Mouse (Mus musculus) limb, embryonic 12.5 days (tissue): Measurements from ENCODE around the gene Aes. TPM values are rescaled to one million over a fixed set of nuclear protein-coding genes. Genes with fewer than 3 reads are reported as not detected.

Experiments
- ATAC-seq: fragments of 200-750 bp; cut with Nextera tagmentation; 2 replicates; pipeline ENCODE4 v1.8.0; 2017; ENCODE audit warnings: low read depth, moderate TSS enrichment; ENCODE audit not compliant: insufficient number of reproducible peaks, insufficient read depth, low FRiP score, low TSS enrichment
- H3K27ac ChIP-seq: fragments of 300-500 bp; sonication (generic); 2 replicates; pipeline ENCODE4 v1.5.1; 2016; ENCODE audit warnings: mild to moderate bottlenecking, moderate library complexity
- H3K27me3 ChIP-seq: fragments of 300-500 bp; sonication (generic); 2 replicates; pipeline ENCODE4 v1.6.1; 2016; ENCODE audit warnings: mild to moderate bottlenecking, moderate library complexity
- H3K36me3 ChIP-seq: fragments of 300-500 bp; sonication (generic); 2 replicates; pipeline ENCODE4 v1.6.1; 2016; ENCODE audit warnings: mild to moderate bottlenecking, moderate library complexity
- H3K4me1 ChIP-seq: fragments of 300-500 bp; sonication (generic); replicated peaks from 2 replicates; pipeline ENCODE4 v1.6.1; 2016
- H3K4me2 ChIP-seq: fragments of 300-500 bp; sonication (generic); 2 replicates; pipeline ENCODE4 v1.6.1; 2016; ENCODE audit warnings: mild to moderate bottlenecking, moderate library complexity
- H3K4me3 ChIP-seq: fragments of 300-500 bp; sonication (generic); replicated peaks from 2 replicates; pipeline ENCODE4 v1.5.1; 2016; ENCODE audit warnings: mild to moderate bottlenecking
- H3K9ac ChIP-seq: fragments of 300-500 bp; sonication (generic); replicated peaks from 2 replicates; pipeline ENCODE4 v1.6.1; 2016; ENCODE audit warnings: mild to moderate bottlenecking, moderate library complexity
- H3K9me3 ChIP-seq: fragments of 300-500 bp; sonication (generic); 2 replicates; pipeline ENCODE4 v1.6.1; 2016; ENCODE audit warnings: mild to moderate bottlenecking, moderate library complexity
- WGBS: fragments of 180-500 bp; shearing (Covaris S2); methylation state at CpG from one replicate; pipeline ENCODE4 v1.1.7; 2016; 5-methylcytosine and 5-hydroxymethylcytosine counted together
- polyA plus RNA-seq: library from polyadenylated mRNA; unstranded; fragments of >200 nt; fragmentation: Nextera tagmentation; extraction: Ambion mirVana; gene quantifications from 2 replicates; pipeline ENCODE4 v1.2.1, GENCODE M21; 2016

Gene Aes
- 453 and 478 TPM in 2 replicates for polyA plus RNA-seq

- 0 out of 2 replicates have a peak, but pooled peaks have one; percentile 17 for ATAC-seq
- Histone ChIP-seq H3K36me3 (peaks cover 23% of the 10 kb centered on the region), H3K9me3 (peaks cover 3% of the 10 kb centered on the region; the same call in 1 of the 2 replicates), H3K27ac (peak within 1 kb of the TSS; percentile 94), H3K27me3 (no peaks in the 10 kb centered on the region), H3K4me3 (peak within 1 kb of the TSS; percentile 91), H3K9ac (peak within 1 kb of the TSS; percentile 97), H3K4me1 (peaks cover 43% of the 10 kb centered on the region), H3K4me2 (peak within 1 kb of the TSS; percentile 94)
- 2% methylated on average over 26 of the region's 53 CpGs for WGBS
These were observed at the start of gene Aes for GRCm38 (mm10) chr10:81559163-81559626. Gene Aes (plus strand): TSS chr10:81559488.

- ATAC-seq: no peak
- Histone ChIP-seq H3K36me3 (no peaks in the 10 kb centered on the region), H3K27ac (no peak overlapping the region), H3K9ac (no peak overlapping the region), H3K9me3 (peaks cover 8% of the 10 kb centered on the region; the same call in 1 of the 2 replicates), H3K27me3 (peaks cover 25% of the 10 kb centered on the region), H3K4me1 (0 out of 2 replicates have a peak, but pooled peaks cover 4% of the 10 kb centered on the region), H3K4me2 (no peak overlapping the region), H3K4me3 (no peak overlapping the region)
- WGBS: 77% methylated on average over 14 of the region's 14 CpGs
These were observed 49.0 kb upstream of the Aes start for GRCm38 (mm10) chr10:81510246-81510810.

- Histone ChIP-seq H3K27me3 (peaks cover 25% of the 10 kb centered on the region), H3K4me1 (peaks cover 4% of the 10 kb centered on the region; the same call in 1 of the 2 replicates), H3K9me3 (peaks cover 8% of the 10 kb centered on the region; the same call in 1 of the 2 replicates), H3K9ac (no peak overlapping the region), H3K36me3 (no peaks in the 10 kb centered on the region), H3K27ac (no peak overlapping the region), H3K4me2 (no peak overlapping the region), H3K4me3 (no peak overlapping the region)
- no peak for ATAC-seq
- WGBS: 76% methylated on average over 5 of the region's 5 CpGs
These were observed 45.5 kb upstream of the Aes start for GRCm38 (mm10) chr10:81513798-81514197.

GRCm38 (mm10) chr10:81517227-81517626 lies 42.1 kb upstream of the Aes start:
- H3K27ac ChIP-seq: no peak overlapping the region
- WGBS: 59% methylated on average over 8 of the region's 8 CpGs
- 0 out of 2 replicates have a peak, but pooled peaks cover 8% of the 10 kb centered on the region for H3K9me3 ChIP-seq
- no peak overlapping the region for H3K4me3 ChIP-seq
- peaks cover 12% of the 10 kb centered on the region for H3K27me3 ChIP-seq
- H3K4me1 ChIP-seq: peaks cover under 1% of the 10 kb centered on the region; the same call in 1 of the 2 replicates
- no peak for ATAC-seq
- no peak overlapping the region for H3K4me2 ChIP-seq
- no peaks in the 10 kb centered on the region for H3K36me3 ChIP-seq
- no peak overlapping the region for H3K9ac ChIP-seq

- H3K9ac ChIP-seq: no peak overlapping the region
- ATAC-seq: no peak
- no peaks in the 10 kb centered on the region for H3K36me3 ChIP-seq
- peaks cover under 1% of the 10 kb centered on the region; the same call in 1 of the 2 replicates for H3K4me1 ChIP-seq
- peaks cover 7% of the 10 kb centered on the region for H3K27me3 ChIP-seq
- WGBS: 14% methylated on average over 4 of the region's 4 CpGs
- no peak overlapping the region for H3K27ac ChIP-seq
- H3K4me3 ChIP-seq: no peak overlapping the region
- no peak overlapping the region for H3K4me2 ChIP-seq
- H3K9me3 ChIP-seq: 0 out of 2 replicates have a peak, but pooled peaks cover 8% of the 10 kb centered on the region
These were observed 40.7 kb upstream of the Aes start for GRCm38 (mm10) chr10:81518546-81518945.

GRCm38 (mm10) chr10:81519227-81519977 lies 39.9 kb upstream of the Aes start:
- Histone ChIP-seq H3K9me3 (no peaks in the 10 kb centered on the region), H3K27me3 (peaks cover 16% of the 10 kb centered on the region), H3K9ac (no peak overlapping the region), H3K4me1 (peaks cover 5% of the 10 kb centered on the region; the same call in 1 of the 2 replicates), H3K4me3 (no peak overlapping the region), H3K27ac (no peak overlapping the region), H3K36me3 (no peaks in the 10 kb centered on the region), H3K4me2 (no peak overlapping the region)
- WGBS: 89% methylated on average over 6 of the region's 6 CpGs
- ATAC-seq: no peak

GRCm38 (mm10) chr10:81519978-81520365 lies 39.3 kb upstream of the Aes start:
- no peak overlapping the region for H3K4me2 ChIP-seq
- H3K4me1 ChIP-seq: peaks cover 5% of the 10 kb centered on the region; the same call in 1 of the 2 replicates
- no peak overlapping the region for H3K4me3 ChIP-seq
- H3K9me3 ChIP-seq: no peaks in the 10 kb centered on the region
- peaks cover 22% of the 10 kb centered on the region for H3K27me3 ChIP-seq
- no peak overlapping the region for H3K27ac ChIP-seq
- no peaks in the 10 kb centered on the region for H3K36me3 ChIP-seq
- H3K9ac ChIP-seq: no peak overlapping the region
- 75% methylated on average over 3 of the region's 3 CpGs for WGBS
- ATAC-seq: no peak

GRCm38 (mm10) chr10:81523142-81523541 lies 36.1 kb upstream of the Aes start:
- Histone ChIP-seq H3K27me3 (peaks cover 26% of the 10 kb centered on the region), H3K4me3 (no peak overlapping the region), H3K36me3 (peaks cover 2% of the 10 kb centered on the region; the same call in 1 of the 2 replicates), H3K9ac (no peak overlapping the region), H3K4me1 (peaks cover 5% of the 10 kb centered on the region; the same call in 1 of the 2 replicates), H3K27ac (no peak overlapping the region), H3K4me2 (no peak overlapping the region), H3K9me3 (no peaks in the 10 kb centered on the region)
- ATAC-seq: no peak
- WGBS: 82% methylated on average over 6 of the region's 6 CpGs

- peaks cover 5% of the 10 kb centered on the region; the same call in 1 of the 2 replicates for H3K36me3 ChIP-seq
- ATAC-seq: no peak
- no peak overlapping the region for H3K27ac ChIP-seq
- H3K4me2 ChIP-seq: peak overlapping the region; percentile 17; the same call in 1 of the 2 replicates
- peaks cover 26% of the 10 kb centered on the region for H3K27me3 ChIP-seq
- H3K4me1 ChIP-seq: peaks cover 5% of the 10 kb centered on the region; the same call in 1 of the 2 replicates
- 0 out of 2 replicates have a peak overlapping the region, but pooled peaks have one; percentile 2 for H3K4me3 ChIP-seq
- H3K9ac ChIP-seq: 0 out of 2 replicates have a peak overlapping the region, but pooled peaks have one; percentile 9
- H3K9me3 ChIP-seq: no peaks in the 10 kb centered on the region
- 15% methylated on average over 19 of the region's 19 CpGs for WGBS
These were observed 35.7 kb upstream of the Aes start for GRCm38 (mm10) chr10:81523570-81523969.

- WGBS: 20% methylated on average over 9 of the region's 9 CpGs
- peak; percentile 46; the same call in 1 of the 2 replicates for ATAC-seq
- H3K36me3 ChIP-seq: peaks cover 10% of the 10 kb centered on the region
- peaks cover 5% of the 10 kb centered on the region; the same call in 1 of the 2 replicates for H3K4me1 ChIP-seq
- no peak within 1 kb of the TSS for H3K27ac ChIP-seq
- 0 out of 2 replicates have a peak within 1 kb of the TSS, but pooled peaks have one; percentile 18 for H3K9ac ChIP-seq
- 0 out of 2 replicates have a peak within 1 kb of the TSS, but pooled peaks have one; percentile 2 for H3K4me3 ChIP-seq
- H3K27me3 ChIP-seq: peaks cover 26% of the 10 kb centered on the region
- H3K9me3 ChIP-seq: no peaks in the 10 kb centered on the region
- H3K4me2 ChIP-seq: peak within 1 kb of the TSS; percentile 17; the same call in 1 of the 2 replicates
These were observed 35.2 kb upstream of the Aes start, which contains the start of gene Gna15 for GRCm38 (mm10) chr10:81524051-81524605. Gene Gna15 (minus strand): TSS chr10:81524225.
